Mouse (Mus musculus) c-Kit-positive CD71-negative TER-119-negative erythroid progenitor cells, embryonic 14.5 days (primary cell): ENCODE results near the gene Akap6.

ENCODE experiments used
- DNase-seq: peaks from one replicate; pipeline ENCODE4 v3.0.0-alpha.2; 2013; ENCODE audit warnings: low read depth

The Akap6 gene

DNA sequence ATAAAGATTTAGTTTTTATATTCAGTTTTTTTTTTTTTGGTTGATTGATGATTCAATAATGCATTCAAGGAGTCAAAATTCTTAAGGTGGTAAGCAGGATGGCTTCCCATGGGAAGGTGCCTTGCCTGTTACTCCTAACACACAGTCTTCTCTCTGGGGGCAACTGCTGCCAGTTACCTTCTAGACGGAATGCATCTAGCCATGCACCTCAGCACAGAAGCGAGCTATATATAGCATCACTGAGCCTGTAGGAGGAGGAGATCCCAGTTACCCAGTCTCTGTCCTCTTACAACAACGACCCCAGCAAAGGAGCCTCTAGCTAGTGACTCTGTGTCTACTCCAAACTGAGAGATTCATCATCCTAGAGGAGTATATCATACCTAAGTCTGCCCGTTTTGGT is 150.1 kb downstream of the Akap6 start:
- no peak for DNase-seq

DNA sequence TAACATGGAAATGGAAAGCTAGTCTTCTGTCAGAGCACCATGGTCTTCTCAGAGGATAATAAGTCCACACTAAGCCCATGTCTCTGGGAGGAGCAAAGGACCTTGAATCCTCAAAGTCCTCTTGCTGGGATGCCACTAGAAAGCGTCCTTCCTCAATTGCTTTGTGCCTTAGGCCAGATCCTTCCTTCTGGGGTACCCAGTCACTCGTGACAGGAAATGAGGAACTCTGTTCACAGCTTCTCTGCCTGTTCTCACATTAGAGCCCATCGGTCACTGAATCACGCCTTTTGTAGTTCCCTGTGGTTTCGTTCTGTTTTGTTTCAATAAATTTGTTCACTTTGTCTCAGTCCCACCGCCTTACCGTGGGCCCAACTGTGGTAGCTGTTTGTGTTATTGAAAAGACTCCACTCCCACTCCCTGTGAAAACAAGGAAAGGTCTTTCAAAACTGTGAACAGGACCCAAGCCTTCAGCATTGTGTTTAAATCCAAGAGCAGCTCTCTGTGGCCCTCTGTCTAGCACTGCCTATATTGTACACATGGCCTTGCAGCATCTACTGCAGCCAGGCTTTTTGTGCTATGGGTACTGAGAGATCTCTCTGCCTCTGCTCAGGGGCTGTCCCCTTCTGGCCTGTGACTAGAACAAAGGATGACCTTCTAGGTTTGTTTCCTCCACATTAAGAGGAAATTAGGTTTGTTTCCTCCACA is 151.3 kb downstream of the Akap6 start:
- DNase-seq: no peak

DNA sequence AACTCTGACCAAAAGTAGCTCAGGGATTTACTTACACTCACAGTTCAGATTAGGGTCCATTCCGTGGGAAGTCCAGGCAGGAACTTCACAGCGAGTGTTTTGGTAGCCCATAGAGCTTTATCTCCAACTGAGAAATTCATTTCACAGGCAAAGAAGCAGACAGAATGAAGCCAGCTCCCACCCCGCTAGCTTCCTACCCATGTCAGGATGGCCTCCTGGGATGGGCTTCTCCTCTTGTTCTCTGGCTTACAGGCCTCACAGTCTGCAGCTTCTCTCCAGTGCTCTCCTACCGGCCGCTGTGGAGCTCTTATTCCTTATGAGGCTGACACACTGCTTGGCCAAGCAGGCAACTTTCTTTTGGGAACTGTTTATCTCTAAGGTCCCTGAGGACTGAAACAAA is 152.0 kb downstream of the Akap6 start:
- no peak for DNase-seq

DNA sequence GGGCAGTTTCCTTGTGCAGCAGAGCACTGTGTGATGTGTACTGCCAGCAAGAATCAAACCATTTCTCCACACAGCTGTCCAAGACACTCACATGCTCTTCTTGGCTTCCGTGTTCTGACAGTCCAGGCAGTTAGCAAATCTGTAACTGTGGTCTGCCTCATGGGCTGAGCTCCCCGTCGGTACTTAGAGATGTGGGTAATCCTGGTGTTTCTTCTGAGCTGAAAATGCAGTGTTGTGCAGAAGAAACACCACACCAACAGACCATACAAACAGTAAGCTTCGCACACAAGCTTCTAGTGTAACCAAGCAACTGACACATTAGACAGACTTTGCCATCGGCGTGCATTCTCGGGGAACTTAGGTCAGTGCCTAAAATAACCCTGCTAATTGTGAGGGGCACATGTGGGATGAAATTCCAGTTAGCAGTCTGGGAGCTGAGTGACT is 155.1 kb downstream of the Akap6 start:
- DNase-seq: no peak

DNA sequence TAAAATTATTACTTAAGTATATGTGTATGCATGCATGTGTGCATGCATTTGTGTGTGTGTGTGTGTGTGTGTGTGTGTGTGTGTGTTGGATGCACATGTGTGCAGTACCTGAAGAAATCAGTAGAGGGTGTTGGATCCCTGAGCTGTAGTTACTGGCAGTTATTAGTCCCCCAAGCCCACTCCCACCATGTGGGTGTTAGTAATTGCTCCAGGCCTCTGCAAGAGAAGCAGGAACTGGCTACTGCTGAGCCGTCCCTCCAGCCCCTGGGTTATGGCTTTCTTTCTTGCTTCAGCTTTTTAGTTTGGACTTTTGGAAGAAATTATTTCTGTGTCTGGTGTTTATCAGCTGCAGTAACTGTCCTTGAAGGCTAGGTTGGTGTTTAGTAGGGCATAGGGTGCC is 156.9 kb downstream of the Akap6 start:
- no peak for DNase-seq

DNA sequence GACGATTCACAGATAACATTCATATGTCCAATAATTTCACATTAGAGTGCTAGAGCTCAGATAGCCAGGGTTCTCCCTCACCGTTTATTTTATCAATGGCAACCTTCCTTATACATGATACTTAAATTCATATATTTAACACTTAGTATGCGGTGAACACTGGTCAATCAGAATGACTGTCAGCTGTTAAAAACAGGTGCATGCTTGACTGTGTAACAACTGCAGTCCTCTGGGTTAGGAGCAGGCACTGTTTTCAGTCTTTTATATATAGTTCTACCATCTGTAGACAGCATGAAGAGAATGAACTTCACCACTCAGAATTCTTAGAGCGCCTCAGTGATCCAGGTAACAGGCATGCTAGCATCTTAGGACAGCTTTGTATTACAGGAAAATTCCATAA is 158.1 kb downstream of the Akap6 start:
- DNase-seq: no peak

DNA sequence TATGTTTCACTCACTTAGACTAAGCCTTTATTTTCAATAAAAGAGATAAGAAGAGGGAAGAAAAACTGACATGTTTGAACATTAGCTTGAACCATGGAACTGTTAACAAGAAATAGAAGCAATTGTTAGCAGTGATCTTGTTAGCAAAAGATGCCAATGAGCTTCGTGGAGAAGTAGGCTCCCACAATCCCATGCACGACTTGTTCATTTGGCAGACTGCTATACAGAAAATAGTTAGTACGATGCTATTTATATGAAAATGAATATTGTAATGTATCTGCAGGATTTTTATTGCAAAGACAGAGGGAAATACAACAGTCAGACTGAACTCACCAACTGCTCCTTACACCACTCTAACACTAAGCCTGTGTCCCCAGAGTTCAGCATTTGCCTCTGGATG is 162.7 kb downstream of the Akap6 start:
- DNase-seq: no peak

DNA sequence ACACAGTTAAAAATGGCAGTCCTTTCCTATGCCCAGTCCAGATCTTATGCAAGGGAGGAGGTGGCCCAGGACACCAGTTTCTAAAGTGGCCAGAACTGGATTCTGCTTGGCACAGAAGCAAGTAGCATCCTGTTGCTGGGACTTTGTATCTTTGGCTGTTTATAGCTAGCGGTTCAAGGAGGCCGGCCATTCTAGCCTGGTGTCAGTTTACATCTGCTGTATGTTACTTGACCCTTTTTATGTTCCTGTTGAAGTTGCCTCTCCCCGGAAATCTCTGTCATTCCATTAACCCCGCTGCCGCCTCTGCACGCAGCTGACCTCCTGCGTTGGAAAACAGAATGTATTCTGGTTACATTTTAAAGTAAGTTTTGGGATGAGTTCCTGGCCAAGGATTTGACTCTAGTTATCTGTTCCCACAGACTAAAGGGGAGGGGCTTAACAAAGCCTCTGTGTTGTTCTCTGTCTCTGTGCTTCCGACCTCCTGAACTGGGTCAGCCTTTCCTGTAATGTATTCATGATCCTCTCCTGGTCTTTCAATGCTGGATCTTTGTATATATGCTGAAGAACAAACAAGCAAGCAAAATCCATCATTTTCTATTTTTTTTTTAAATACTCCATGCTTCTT is 168.9 kb downstream of the Akap6 start:
- DNase-seq: no peak

DNA sequence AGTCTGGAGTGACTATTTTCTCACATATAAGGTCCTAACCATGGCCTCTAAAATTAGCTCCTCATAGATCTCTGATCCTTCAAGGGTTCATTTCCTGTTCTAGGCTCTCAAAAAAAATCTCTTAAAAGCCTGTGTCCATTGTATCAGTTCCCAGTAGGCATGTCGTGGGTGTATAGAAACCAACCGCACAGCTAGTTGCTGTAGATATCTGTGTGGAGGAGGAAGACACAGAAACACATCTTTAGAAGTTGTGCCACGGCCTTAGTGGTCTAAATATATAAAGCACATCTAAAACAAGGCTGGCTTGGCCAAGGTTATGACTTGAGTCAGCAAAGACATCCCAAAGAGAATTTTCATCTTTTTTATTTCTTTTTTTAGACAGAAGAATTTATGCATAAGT is 172.4 kb downstream of the Akap6 start:
- no peak for DNase-seq

DNA sequence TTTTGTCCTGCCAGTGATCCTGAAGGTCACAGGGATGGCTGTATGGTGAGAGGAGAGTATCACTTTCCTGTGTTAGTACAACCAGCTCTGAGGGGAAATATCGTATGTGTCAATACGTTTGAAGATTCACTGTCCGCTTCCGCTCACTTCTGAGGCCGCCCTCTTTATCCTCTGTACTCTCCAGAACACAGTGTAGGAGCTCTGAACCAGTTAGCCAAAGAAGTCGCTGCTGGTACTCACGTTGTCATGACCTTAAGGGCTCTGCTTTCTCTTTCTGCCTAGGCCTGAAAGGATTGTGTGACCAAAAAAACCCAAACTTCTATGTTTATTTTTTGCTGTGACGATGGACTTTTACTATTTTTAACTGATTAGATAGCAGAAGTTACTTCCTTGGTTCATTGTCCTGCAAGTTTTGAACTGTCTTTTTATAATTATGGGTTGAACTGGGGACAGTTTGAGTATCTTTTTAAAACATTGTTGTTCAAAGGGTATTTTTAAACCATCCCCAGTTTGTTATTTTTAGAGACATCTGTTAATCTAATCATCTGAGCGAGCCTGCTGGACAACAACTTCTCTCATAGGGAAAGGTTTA is 175.2 kb downstream of the Akap6 start:
- no peak for DNase-seq

DNA sequence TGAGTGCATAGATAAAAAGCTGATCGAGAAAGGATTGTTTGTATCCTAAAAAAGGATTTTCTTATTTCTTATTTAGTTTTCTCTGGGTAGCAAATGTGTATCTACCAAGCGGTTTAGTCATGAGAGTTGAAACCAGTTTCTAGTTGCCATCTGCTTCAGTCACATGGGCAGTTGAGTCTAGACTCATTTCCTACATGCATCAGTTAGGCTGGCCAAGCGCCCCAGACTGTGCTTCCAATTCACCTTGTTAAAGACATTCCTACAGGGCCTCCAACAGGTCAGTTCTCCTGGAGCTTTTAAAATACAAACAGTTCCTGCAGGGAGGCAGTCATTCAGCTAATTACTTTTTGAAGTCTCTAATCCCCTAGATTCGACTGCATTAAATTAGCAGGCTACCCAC is 176.9 kb downstream of the Akap6 start:
- no peak for DNase-seq

DNA sequence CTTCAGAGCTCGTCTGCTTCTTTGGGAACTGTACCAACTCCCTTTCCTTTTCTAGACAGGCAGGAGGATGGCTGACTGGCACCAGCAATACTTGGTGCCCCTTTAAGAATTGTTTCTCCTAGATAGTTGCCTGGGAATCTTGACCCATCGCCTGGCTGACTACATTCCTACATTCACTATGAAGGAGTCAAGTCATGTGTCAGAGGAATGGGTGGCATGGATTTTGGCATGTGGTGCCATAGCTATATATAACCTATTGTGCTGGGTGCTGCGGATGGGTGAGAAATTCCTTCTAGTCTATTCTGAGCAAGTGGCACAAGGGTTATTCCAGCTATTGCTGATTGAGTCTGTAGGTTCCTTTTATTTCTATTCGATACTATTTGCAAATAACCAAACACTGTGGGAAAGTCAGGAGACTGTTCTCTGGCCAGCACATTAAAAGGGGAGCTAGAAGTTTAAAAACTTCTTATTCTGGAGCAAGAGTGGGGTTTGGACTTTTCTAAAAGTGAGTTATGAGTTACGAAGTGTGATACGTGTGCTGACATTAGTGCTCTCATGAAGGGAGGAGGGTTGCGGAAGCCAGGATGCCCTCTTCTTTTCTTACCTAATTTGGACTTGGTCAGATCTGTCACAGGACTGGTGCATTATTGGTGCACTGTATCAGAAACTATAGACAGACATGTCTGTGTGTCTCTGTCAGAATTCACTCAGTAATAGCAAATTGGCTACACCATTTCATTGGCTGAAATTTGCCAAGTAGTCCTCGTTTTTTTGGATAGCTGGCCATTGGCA is 178.0 kb downstream of the Akap6 start:
- DNase-seq: no peak

DNA sequence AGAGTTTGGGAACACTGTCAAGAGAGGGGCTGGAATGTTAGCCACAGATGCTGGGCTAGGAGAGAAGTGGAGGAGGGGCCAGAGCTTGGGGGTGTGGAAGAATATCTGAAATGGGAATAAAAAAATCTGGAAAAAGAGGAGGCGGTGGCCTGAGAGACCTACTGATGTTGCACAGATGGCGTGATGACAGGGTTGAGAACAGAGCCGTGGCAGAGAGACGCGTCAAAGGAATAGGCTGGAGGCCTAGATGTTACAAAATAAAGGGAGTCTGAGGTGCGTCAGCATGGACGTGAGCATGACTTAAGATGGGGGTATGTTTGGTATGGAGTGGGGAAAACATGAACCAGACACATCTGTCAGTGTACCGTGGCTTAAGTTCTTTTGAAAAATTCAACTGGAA is 180.1 kb downstream of the Akap6 start:
- DNase-seq: no peak

DNA sequence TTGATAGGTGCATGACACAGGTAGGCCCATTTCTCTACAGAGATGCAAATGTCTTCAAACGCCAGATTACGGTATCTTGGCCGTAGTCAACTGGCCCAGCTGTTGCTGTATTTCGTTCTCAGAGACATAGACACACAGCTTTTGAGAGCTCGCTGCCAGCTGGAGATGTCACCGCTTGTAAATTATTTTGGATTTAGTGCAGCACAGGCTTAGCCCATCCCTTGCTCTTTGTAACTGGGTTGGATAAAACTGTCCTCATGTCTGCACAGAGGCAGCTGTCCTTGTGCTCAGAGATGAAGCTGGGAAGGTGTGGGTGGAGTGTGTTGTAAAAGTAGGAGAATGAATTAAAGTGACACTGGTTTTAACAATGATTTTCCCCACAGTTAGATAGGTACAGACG is 193.3 kb downstream of the Akap6 start:
- no peak for DNase-seq

DNA sequence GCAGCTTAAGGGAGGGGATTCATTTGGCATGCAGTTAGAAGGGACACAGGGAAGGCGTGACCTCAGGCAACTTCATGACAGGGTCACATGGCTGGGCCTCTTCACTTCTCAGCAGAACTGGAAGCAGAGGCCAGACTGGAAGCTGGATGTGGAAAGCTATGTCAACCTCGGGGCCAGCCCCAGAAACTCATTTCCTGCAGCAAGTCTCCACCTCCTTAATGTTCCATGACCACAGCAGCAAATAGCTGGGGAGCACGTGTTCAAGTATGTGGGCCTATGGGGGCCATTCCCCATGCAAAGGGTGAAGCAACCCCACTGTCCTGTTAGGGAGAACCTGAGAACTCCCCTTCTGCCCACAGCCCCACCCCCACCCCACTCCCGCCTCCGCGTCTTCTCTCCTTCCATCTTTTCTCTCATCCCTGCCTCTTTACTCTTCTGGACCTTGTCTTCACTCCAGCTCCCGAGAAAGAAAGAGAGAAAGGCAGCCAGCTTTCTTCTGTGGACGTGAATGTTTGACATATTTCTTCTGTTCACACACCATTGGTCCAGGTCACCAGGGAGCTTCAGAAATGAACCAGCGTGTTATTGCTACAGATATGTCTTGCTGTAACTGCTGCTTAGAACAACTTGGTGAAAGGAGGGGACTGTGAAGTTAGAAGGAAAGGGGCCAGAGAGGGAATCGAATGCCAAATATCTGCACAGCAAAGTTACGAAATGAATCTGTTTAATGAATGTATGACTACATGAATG is 194.6 kb downstream of the Akap6 start:
- no peak for DNase-seq

DNA sequence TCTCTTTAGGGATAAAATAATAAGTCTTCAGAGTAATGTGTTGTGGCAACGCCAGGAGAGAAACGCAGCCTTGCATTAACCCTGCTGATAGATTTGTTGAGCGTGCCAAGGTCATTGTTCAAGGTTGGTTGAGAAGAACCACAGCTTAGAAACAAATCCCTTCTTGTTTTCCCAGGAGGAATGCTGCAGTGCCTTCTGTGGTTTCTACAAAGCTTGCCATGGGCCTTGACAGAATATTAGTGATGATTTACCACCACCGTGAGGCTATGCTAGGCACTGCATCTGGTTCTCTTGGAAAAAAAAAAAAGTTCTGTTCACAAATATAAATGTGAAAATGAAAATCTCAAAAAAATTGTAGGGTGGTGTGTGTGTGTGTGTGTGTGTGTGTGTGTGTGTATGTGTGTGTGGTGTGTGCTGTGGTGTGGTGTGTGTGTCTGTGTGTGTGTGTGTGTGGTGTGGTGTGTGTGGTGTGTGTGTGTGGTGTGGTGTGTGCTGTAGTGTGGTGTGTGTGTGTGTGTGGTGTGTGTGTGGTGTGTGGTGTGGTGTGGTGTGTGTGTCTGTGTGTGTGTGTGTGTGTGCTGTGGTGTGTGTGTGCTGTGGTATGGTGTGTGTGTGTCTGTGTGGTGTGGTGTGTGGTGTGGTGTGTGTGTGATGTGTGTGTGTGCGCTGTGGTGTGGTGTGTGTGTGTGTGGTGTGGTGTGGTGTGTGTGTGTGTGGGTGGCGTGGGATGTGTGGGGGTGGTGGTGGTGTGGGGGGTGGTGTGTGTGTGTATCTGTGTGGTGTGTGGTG is 196.7 kb downstream of the Akap6 start:
- DNase-seq: peak; percentile 20

DNA sequence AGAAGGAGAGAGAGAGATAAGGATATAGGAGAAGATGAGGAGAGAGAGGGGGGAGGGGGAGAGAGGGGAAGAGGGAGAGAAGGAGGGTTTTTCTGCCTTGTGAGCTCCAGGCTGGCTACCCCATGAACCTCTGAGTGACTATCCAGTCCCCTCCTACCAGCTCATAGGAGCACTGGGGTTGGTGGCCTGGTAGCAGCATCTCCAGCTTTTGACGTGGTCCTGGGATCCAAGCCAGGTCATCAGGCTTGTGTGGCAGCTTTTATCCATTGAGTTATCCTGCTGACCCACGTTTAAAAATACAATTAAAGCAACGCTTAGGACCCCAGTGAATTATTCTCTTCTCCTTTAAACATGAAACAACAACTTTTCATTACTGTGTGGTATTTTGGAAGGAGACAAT is 197.6 kb downstream of the Akap6 start:
- no peak for DNase-seq

DNA sequence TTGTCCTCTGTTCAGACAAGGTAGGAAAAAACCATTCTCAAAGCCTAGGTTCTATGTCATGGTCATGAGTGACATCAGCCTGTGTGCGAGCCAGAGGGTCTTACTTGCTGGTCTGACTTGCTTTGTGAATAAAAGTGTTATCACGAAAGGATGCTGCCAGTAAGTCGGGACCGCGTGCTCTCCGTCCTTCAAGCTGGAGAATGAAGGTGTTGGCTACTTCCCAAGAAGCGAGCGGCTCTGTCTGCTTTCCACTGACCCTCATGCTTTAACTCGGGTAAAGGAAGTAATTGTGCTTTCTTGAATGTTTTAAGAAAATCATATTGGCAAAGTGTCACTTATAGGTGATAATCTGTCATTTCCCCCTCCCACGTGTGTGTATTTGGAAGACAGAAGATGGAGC is 198.9 kb downstream of the Akap6 start:
- no peak for DNase-seq

DNA sequence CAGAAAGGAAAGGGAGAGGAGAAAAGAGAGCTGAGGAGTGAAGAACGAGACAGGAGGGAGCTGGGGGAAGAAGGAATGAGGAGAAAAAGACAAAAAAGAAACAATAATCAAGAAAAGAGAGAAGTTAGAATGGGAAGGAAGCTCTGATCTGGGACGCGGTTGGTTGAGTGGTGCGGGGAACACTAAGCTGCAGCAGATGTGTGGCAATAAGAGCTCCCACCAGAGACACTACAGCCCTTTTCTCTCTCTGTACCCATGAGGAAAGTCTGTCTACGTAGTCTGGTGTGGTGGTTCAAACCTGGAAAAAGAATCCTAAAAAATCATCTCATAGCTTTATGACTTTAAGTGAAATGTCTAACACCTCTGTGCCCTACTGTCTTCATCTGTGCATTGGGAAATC is 204.9 kb downstream of the Akap6 start:
- DNase-seq: no peak

DNA sequence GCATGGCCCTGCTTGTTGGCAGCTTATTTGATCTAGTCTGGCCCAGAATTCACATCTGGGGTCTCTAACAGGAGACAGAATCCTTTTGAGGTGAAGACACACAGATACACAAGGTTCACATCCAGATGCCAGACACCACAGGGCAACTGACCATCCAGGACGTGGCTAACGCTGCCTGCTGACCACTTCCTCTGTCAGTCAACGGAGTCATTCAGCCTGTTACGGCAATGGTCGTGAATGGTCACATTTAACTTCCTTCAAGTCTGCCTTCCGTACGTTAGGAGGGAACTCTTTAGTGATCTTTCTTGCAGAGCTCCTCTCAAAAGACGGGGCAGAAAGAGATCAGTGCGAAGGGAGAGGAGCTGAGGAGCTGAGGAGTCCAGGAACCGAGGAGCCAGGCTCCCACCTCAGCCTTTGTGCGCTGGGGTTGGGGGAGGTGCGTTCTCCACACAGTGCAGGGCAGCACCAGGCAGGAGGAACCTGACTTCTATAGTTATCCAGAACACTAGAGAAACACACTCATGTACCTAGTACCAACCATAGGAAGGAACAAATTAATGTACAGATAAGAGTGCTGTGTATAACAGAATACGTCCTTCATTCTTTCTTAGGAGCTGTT is 209.4 kb downstream of the Akap6 start:
- DNase-seq: no peak

DNA sequence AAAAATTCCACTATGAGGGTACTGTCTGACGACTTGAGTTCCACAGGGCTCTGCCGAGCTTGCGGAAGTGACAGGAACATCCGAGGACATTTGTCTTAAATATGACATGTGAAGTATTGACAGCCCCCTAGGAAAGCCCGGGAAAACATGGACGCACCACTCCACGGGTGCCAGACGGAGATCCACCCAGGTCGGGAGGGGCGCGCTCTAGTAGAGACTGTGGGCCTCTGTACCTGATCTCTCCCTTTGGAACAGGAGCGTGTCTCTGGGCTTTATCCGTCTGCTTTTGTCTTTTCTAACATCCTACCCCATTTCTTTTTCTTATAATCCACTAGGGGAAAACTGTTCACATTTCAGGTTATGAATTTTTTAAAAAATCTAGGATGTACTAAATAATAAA is 211.2 kb downstream of the Akap6 start:
- no peak for DNase-seq
